Mouse (Mus musculus) CH12.LX (cell line): ENCODE results near the gene Psmb11.

ENCODE experiments used
- BHLHE40 ChIP-seq: IDR thresholded peaks from 2 replicates; pipeline ENCODE4 v1.6.1; 2011; ENCODE audit warnings: mild to moderate bottlenecking, low read depth, low read length, improper control_type of control experiment
- CTCF ChIP-seq, 2 experiments: IDR thresholded peaks in 1 of 2; conservative IDR thresholded peaks in 1 of 2; 2 replicates each; pipeline ENCODE4 v1.5.1; 2011 to 2012; ENCODE audit warnings: low read depth in 2 of 2, low read length in 2 of 2, improper control_type of control experiment in 1 of 2, inconsistent platforms in 1 of 2, mild to moderate bottlenecking in 1 of 2, moderate library complexity in 1 of 2
- ELF1 ChIP-seq: IDR thresholded peaks from 2 replicates; pipeline ENCODE4 v1.6.1; 2014; ENCODE audit warnings: low read depth, mild to moderate bottlenecking, inconsistent platforms, low read length, improper control_type of control experiment
- POLR2A ChIP-seq: IDR thresholded peaks from 2 replicates; pipeline ENCODE4 v1.6.1; 2011; ENCODE audit warnings: low read depth, mild to moderate bottlenecking, improper control_type of control experiment, low read length
- ZC3H11A ChIP-seq: IDR thresholded peaks from 2 replicates; pipeline ENCODE4 v1.6.1; 2012; ENCODE audit warnings: low read depth, mild to moderate bottlenecking, inconsistent platforms, low read length, improper control_type of control experiment
- ZNF384 ChIP-seq: IDR thresholded peaks from 2 replicates; pipeline ENCODE4 v1.6.1; 2012; ENCODE audit warnings: low read depth, low read length, improper control_type of control experiment, inconsistent platforms

GRCm38 (mm10) chr14:54591056-54591455, 30.2 kb upstream of the Psmb11 start:
- TF ChIP-seq CTCF (conservative IDR thresholded peaks at IDR 0.05 in 1 of 2, IDR thresholded peaks at IDR 0.05 in 1 of 2; ENCODE audit: low read depth in 2 of 2, low read length in 2 of 2) (no peak), BHLHE40 (no peak), POLR2A (no peak), ELF1 (no peak), ZNF384 (no peak), ZC3H11A (no peak)
